Mouse (Mus musculus) spleen, postnatal 36 days (tissue): ENCODE results near the gene Zfp78.
A peak's percentile ranks its signal among the peaks of the same experiment; 100 is the strongest.
"Not testable (repeated sequence)": the region's sequence is repeated elsewhere in the genome, so short reads cannot be mapped to it uniquely, and the experiment has no call there.

Experiments used
- DNase-seq, 2 experiments: peaks; one replicate each; pipeline ENCODE4 v3.0.0; 2022; ENCODE audit warnings: low spot score in 2 of 2, mixed read lengths in 1 of 2

Zfp78 gene

GRCm38 (mm10) chr7:6363047-6363488 is at the start of gene Zfp78:
Zfp78 (plus strand) TSS chr7:6363280.
- peak; percentile 83 to 86 for DNase-seq

GRCm38 (mm10) chr7:6330458-6331232 is 32.4 kb upstream of the Zfp78 start:
- peak in 1 of 2 experiments; percentile 1 for DNase-seq

DNA sequence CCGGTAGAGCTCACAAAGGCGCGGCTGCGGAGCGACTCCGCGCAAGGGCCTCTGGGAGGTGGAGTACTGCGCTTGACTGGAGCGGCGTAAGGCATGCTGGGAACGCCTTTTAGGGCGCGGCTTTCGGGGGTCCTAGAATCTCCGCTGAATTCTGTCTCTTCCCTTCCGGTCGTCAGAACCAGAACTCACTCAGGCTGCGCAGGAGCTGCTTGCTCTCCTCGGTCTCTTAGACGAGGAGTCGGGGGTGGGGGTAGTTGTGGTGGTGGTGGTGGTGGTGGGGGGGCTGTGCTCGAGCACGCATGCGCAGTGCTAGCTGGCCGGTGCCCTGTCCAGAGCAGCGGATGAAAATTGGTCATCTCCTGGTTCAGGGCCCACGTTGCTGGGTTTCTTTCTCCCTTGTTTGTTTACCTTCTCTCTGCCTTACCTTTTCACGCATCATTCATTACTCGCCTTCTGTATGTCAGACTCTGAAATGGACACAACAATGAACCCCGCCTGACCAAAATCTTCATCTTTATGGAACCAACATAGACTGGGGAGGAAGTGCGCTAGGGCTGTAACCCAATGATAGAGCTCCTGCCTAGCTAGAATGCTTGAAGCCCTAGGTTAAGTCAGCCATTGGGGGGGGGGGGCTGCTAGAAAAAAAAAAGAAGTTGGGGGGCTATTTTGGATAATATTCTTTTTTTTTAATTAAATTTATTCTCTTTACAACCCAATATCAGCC is 31.7 kb upstream of the Zfp78 start, which contains the start of gene Zfp583:
Gene Zfp583, minus strand, starts transcription at position 53 of the 724 bp plus-strand sequence.
- peak; percentile 80 to 81 for DNase-seq

DNA sequence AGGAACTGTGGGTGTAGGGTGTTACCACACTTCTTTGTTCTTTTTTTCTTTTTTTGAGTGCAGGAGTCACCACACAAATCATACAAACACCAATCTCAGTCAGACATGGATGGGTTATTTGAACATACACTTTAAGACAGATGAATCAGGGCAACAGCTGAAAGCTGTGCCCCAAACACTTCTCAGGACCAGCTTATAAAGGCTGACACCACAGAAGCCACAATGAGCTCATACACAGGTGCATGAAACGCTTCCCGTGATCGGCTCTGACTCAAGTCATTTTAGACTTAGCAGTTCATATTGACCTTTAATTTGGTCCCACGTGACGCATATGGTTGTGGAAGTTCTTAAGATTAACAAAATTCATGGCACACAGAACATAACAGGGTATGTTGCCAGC is 23.2 kb upstream of the Zfp78 start:
- no peak for DNase-seq

DNA sequence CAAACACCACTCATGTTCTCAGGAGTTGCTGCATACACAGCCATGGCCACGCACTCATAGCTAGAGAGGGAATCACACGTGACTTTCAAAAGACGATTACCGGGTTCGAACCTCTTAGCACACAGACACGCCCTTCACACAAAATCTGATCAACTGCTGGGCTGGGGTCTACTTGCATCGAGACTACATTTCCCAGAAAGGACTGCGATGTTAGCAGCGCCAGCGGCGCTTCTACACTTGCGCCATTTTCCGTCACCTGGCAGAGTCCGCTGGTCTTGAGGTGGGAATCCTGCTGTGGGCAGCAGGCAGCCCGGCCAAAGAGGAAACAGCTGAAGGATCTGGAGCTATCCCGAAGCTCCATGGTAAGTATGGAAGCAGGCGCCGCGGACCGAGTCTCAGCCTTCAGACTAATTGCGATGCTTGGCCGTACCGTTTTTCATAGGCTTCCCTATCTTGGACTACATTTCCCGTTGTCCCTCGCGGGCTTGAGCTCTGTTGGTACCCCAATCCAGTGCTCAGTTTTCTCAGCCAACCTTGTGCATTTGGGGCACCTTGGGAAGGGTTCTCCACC is 19.5 kb upstream of the Zfp78 start, which contains the start of gene Gm3854:
Gene Gm3854, plus strand, starts transcription at position 259 of the 571 bp plus-strand sequence.
- DNase-seq, result peak; percentile 14 to 27

DNA sequence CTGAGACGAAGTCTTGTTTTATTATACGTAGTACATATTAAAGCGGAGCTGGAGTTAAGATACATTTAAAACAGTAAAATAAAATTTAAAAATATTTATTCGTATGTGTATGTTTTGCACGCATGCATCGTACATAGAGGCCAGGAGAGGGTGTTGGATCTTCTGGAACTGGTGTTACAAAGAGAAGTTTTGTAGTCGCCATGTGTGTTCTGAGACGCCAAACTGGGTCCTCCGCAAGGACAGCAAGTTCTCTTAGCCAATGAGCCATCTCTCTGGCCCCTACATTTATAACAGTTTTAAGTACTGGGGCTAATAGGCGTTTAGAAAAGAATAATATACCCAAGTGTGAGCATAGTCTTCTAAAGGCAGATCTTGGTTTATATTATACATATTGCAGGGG is 19.0 kb upstream of the Zfp78 start:
- no peak for DNase-seq

DNA sequence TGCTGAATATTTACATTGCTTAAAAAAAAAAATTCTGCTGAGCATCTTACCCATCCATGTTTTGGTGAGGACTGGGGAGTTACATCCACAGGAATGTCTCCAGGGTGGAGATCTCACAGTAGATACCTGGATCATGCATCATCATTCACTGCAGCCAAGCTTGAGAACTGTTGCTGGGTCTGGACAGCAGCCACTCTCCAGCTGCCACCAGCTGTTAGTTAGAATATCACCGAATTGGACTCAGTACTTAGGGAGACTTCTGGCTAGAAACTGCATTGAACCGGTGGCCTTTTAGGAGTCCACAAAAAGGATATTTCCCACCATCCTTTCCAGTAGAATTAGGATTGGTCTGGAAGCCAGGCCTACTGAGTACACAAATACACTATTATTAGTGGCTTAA is 5.0 kb upstream of the Zfp78 start:
- no peak for DNase-seq

GRCm38 (mm10) chr7:6358937-6359590 is 4.0 kb upstream of the Zfp78 start:
- peak in 1 of 2 experiments; percentile 41 for DNase-seq

- DNase-seq, result no peak
Observed at GRCm38 (mm10) chr7:6360477-6361060, 2.5 kb upstream of the Zfp78 start.

GRCm38 (mm10) chr7:6361756-6362155 is 1.3 kb upstream of the Zfp78 start:
- no peak for DNase-seq

GRCm38 (mm10) chr7:6362268-6363046 is 623 bp upstream of the Zfp78 start:
- peak; percentile 97 to 98 for DNase-seq

- no peak for DNase-seq
Observed at GRCm38 (mm10) chr7:6364761-6365160, 1.7 kb downstream of the Zfp78 start.

DNA sequence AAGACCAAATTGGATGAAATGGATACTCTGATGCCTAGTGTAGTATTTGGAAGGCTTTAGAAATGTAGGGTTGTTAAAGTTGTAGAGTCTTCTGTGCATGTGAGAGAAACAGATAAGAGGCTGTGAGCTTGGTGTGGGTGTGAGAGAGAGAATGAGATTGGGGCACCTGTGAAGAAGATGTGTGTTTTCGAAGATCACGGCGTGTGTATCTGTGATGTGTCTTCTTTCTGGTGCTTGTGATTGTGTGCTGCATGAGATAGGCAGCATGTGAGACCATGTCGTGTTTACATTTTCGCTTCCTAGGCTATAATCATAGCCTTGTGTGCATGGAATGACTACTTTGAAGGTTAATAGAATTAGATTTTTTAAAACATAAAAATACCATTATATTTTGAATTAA is 4.1 kb downstream of the Zfp78 start:
- no peak for DNase-seq

DNA sequence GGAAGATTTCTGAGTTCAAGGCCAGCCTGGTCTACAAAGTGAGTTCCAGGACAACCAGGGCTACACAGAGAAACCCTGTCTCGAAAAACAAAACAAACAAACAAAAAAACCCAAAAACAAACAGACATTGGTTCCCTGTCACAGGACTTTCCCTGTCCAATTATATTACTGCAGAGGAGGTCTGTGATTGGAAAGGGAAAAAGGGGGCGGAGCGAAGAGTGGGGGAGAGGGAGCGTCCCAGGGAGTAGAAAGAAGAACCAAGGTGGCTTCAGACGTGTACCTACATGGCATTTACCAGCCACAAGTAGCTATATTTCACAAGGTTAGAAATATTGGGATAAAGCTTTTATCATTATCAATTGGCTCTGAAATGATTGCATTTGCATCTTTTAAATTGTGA is 5.1 kb downstream of the Zfp78 start:
- not testable (repeated sequence) for DNase-seq

DNA sequence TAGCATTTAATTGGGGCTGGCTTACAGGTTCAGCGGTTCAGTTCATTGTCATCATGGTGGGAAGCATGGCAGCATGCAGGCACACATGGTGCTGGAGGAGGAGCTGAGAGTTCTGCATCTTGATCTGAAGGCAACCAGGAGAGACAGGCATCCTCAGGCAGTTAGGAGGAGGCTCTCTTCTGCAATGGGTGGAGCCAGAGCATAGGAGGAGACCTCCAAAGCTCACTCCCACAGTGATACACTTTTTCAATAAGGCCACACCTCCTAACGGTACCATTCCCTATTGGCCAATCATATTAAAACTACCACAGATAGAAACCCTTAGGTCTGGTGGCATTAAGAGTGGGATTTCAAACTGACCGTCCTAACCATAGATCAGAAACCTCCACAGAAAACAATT is 6.4 kb downstream of the Zfp78 start:
- DNase-seq, result no peak

DNA sequence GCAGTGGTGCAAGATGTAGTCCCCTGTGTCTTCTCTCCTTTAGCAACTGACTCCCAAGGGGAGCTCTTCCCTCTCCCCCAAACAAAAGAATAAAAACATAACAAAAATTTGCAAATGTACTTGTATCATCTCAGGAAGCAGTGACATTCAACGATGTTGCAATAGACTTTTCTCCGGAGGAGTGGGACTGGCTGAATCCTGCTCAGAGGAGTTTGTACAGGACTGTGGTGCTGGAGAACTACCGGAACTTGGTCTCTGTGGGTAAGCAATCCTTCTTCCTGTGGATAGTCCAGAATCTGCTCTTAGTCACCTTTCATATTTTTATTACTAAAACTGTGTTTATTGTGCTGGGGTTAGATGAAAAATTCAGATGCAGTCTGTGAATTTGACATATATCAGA is 9.9 kb downstream of the Zfp78 start:
- DNase-seq, result no peak

GRCm38 (mm10) chr7:6378441-6378840 is 15.4 kb downstream of the Zfp78 start:
- DNase-seq, result no peak

GRCm38 (mm10) chr7:6381431-6381830 is 18.4 kb downstream of the Zfp78 start:
- no peak for DNase-seq

DNA sequence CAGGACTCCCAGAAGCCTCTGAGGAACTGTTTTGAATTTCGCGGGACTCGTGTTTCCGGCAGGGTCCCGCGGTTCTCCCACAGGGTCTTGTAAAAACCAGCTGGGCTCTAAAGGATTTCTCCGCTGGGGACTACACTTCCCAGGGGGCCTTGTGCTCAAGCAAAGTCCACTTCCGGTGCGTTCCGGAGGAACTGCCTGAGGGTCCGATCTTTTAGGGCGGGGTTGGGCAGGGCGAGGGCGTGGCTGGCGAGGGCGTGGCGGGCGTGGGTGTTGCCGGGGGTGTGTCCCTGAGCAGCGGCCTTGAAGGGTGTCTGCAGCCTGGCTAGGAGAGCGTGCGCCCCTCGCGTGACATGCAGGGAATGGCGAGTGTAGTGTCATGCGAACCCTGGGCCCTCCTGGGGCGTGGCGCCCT is 20.0 kb downstream of the Zfp78 start, which contains the start of gene Zfp28:
Gene Zfp28, plus strand, starts transcription at position 252 of the 412 bp plus-strand sequence.
- peak; percentile 91 to 92 for DNase-seq

- DNase-seq, result no peak
Observed at GRCm38 (mm10) chr7:6384011-6384410, 20.9 kb downstream of the Zfp78 start.

GRCm38 (mm10) chr7:6386995-6387394 is 23.9 kb downstream of the Zfp78 start:
- no peak for DNase-seq
